Mouse (Mus musculus) kidney, embryonic 15.5 days (tissue): ENCODE measurements at regions not wholly inside any gene's neighbourhood (a gene's known extent, or its start where the extent isn't known, plus 50 kb on each side); places are given as distances from the start of the nearest gene placed in this dataset.
"Not testable (repeated sequence)": the region's sequence is repeated elsewhere in the genome, so short reads cannot be mapped to it uniquely, and the experiment has no call there.

Source experiments
- ATAC-seq: fragments of 200-750 bp; cut with Nextera tagmentation; replicated peaks from 2 replicates; pipeline ENCODE4 v1.8.0; 2017; ENCODE audit warnings: moderate TSS enrichment; ENCODE audit not compliant: low FRiP score
- H3K27ac ChIP-seq: fragments of 300-500 bp; sonication (generic); 2 replicates; pipeline ENCODE4 v1.5.1; 2015; ENCODE audit warnings: mild to moderate bottlenecking, inconsistent platforms
- H3K27me3 ChIP-seq: fragments of 300-500 bp; sonication (generic); 2 replicates; pipeline ENCODE4 v1.6.1; 2015; ENCODE audit warnings: inconsistent platforms
- H3K36me3 ChIP-seq: fragments of 300-500 bp; sonication (generic); 2 replicates; pipeline ENCODE4 v1.6.1; 2015; ENCODE audit warnings: inconsistent platforms
- H3K4me1 ChIP-seq: fragments of 300-500 bp; sonication (generic); 2 replicates; pipeline ENCODE4 v1.6.1; 2015; ENCODE audit warnings: inconsistent platforms
- H3K4me2 ChIP-seq: fragments of 300-500 bp; sonication (generic); 2 replicates; pipeline ENCODE4 v1.6.1; 2015; ENCODE audit warnings: moderate library complexity, mild to moderate bottlenecking, inconsistent platforms
- H3K4me3 ChIP-seq: fragments of 300-500 bp; sonication (generic); replicated peaks from 2 replicates; pipeline ENCODE4 v1.5.1; 2015; ENCODE audit warnings: mild to moderate bottlenecking, inconsistent platforms
- H3K9ac ChIP-seq: fragments of 300-500 bp; sonication (generic); 2 replicates; pipeline ENCODE4 v1.6.1; 2015; ENCODE audit warnings: mild to moderate bottlenecking, inconsistent platforms
- H3K9me3 ChIP-seq: fragments of 300-500 bp; sonication (generic); replicated peaks from 2 replicates; pipeline ENCODE4 v1.6.1; 2016; ENCODE audit warnings: inconsistent platforms
- WGBS: fragments of 180-500 bp; shearing (Covaris S2); methylation state at CpG from one replicate; pipeline ENCODE4 v1.1.7; 2015; ENCODE audit warnings: mixed read lengths; 5-methylcytosine and 5-hydroxymethylcytosine counted together

DNA sequence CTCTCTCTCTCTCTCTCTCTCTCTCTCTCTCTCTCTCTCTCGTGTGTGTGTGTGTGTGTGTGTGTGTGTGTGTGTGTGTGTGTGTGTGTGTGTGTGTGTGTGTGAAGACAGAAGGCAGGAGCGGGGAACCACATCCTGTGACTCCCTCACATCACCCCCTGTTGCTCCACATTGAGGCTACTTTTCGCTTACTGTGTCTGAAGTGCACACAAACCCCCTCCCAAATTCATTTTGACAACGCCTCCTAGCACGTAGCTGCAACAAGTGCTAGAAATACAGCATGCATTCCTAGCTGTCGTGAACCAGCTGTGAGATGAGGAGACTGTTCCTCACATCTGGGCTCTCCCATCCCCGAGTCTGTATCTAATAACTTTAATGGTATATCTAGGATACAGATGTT is 106.4 kb downstream of the Dad1 start:
- Histone ChIP-seq H3K4me1 (peaks cover 7% of the 10 kb centered on the region; the same call in 1 of the 2 replicates), H3K9me3 (no peaks in the 10 kb centered on the region), H3K4me2 (no peak overlapping the region), H3K4me3 (no peak overlapping the region), H3K27me3 (no peaks in the 10 kb centered on the region), H3K9ac (no peak overlapping the region), H3K36me3 (no peaks in the 10 kb centered on the region), H3K27ac (no peak overlapping the region)
- no peak for ATAC-seq
- WGBS: 71% methylated on average over 6 of the region's 7 CpGs

DNA sequence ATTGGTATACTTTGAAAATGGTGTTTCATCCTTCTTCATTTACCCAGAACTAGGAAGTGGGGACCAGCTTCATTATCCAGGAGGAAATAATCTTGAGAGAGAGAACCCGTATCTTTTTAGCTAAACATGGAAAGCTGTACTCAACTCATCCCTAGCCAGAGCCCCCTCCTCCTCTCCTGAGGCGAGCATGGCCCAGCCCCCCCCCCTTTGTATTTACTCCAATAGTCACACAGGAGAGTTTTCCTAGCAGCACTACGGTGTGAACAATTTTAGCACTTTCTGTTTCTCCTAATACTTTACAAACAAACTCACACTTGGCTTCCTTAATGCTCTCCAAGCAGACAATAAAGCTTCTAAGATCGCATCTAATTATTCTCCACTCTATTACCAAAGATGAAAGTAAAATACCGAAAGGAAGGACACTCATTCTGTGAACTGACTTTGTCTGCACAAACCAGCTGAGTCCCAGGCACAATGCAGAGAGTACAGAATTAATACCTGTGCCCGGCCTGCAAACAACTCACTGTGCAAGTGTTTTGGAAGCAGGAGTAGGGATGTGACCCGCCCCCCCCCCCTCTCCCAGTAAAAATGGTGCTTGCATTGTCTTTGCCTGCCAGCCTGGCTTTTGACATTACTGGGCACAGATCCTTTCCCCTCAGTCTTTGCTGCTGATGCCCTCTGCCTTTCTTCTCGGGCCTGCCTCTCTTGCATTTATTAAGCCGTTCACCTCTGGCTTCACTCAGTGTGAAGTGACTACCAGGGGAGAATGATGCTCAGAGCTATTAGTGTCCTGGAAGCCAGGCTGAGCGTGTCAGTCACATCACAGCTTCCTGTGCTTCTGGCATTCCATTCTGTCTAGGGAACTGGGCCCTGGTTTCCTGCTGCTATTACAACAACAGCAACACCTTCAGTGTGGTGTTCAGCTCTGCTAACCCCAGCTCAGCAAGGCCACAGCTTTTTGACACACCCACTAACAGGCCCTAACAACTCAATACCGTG is 107.9 kb downstream of the Dad1 start:
- H3K4me1 ChIP-seq: peaks cover 5% of the 10 kb centered on the region; the same call in 1 of the 2 replicates
- H3K4me3 ChIP-seq: no peak overlapping the region
- H3K9ac ChIP-seq: no peak overlapping the region
- no peaks in the 10 kb centered on the region for H3K36me3 ChIP-seq
- no peaks in the 10 kb centered on the region for H3K9me3 ChIP-seq
- ATAC-seq: no peak
- H3K4me2 ChIP-seq: no peak overlapping the region
- WGBS: 38% methylated on average over 11 of the region's 11 CpGs
- H3K27ac ChIP-seq: no peak overlapping the region
- H3K27me3 ChIP-seq: no peaks in the 10 kb centered on the region

DNA sequence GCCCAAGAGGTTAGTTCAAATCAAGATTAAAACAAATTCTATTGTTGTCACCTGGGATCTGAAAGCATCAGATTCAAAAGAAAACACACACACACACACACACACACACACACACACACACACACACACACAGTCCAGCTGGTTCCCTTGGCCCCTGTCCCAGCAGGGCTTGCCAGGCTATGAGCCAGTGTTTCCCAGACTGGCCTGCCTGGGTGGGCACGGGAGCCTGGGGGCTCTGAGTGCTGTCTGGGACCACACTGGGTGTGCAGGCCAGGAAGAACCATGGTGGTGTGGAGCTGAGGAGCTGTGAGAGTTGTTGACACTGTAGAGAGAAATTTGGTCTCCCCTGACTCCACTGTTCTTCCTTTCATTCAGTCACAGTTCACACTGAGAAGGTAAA is 110.1 kb downstream of the Dad1 start:
- ATAC-seq: no peak
- no peaks in the 10 kb centered on the region for H3K36me3 ChIP-seq
- H3K27me3 ChIP-seq: no peaks in the 10 kb centered on the region
- WGBS: 65% methylated on average over 1 of the region's 1 CpGs
- H3K4me1 ChIP-seq: peaks cover 5% of the 10 kb centered on the region; the same call in 1 of the 2 replicates
- H3K27ac ChIP-seq: no peak overlapping the region
- H3K9ac ChIP-seq: no peak overlapping the region
- no peak overlapping the region for H3K4me3 ChIP-seq
- H3K9me3 ChIP-seq: no peaks in the 10 kb centered on the region
- no peak overlapping the region for H3K4me2 ChIP-seq

DNA sequence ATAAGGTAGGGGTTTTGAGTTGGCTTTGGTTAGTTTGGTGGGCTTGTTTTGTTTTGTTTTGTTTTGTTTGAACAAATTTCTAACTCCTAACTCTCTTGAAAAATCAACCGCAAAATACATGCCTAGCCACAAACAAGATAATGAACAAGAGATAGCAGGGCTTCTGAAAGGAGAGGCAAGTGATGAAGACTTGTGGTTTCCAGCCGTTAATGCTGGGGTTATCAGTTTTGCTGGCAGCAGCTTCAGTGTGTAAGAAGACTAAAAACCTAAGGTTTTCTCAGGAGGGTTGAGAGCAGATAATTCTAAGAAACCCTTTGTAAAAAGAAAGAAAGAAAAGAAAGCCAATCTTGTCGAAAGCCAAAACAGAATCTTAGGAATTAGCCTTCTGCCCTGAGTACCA is 115.6 kb downstream of the Dad1 start:
- no peak for ATAC-seq
- Histone ChIP-seq H3K27me3 (no peaks in the 10 kb centered on the region), H3K4me3 (no peak overlapping the region), H3K4me1 (no peaks in the 10 kb centered on the region), H3K4me2 (no peak overlapping the region), H3K9ac (no peak overlapping the region), H3K9me3 (no peaks in the 10 kb centered on the region), H3K27ac (no peak overlapping the region), H3K36me3 (no peaks in the 10 kb centered on the region)
- WGBS: 92% methylated on average over 3 of the region's 3 CpGs

DNA sequence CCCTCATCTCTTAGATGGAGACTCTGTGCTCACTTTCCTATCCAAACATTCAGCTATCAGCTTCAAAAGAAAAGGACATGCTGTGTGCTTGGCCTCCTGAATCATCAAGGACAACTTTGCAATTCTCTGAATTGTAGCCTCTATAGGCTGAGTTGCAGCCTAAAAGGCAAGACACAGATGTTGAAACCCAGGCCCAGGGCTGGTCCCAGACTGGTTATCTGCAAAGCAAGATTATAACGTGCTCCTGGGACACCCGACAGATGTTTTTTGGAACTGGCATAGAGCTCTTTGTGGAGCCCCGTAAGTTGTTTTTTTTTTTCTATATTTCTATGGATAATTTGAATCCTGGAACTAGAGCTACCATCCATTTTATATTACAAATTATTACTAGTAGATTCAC is 117.4 kb downstream of the Dad1 start:
- 73% methylated on average over 3 of the region's 3 CpGs for WGBS
- H3K4me3 ChIP-seq: no peak overlapping the region
- no peaks in the 10 kb centered on the region for H3K9me3 ChIP-seq
- no peaks in the 10 kb centered on the region for H3K27me3 ChIP-seq
- H3K4me2 ChIP-seq: no peak overlapping the region
- H3K36me3 ChIP-seq: no peaks in the 10 kb centered on the region
- no peak for ATAC-seq
- H3K9ac ChIP-seq: no peak overlapping the region
- no peaks in the 10 kb centered on the region for H3K4me1 ChIP-seq
- H3K27ac ChIP-seq: no peak overlapping the region

GRCm38 (mm10) chr14:54128334-54128733 is 125.6 kb downstream of the Dad1 start:
- Histone ChIP-seq H3K4me3 (no peak overlapping the region), H3K36me3 (no peaks in the 10 kb centered on the region), H3K4me1 (0 out of 2 replicates have a peak, but pooled peaks cover 5% of the 10 kb centered on the region), H3K27ac (no peak overlapping the region), H3K9me3 (no peaks in the 10 kb centered on the region), H3K9ac (no peak overlapping the region), H3K4me2 (no peak overlapping the region), H3K27me3 (no peaks in the 10 kb centered on the region)
- ATAC-seq: no peak
- WGBS: 60% methylated on average over 4 of the region's 4 CpGs

- H3K27ac ChIP-seq: no peak overlapping the region
- H3K27me3 ChIP-seq: no peaks in the 10 kb centered on the region
- no peaks in the 10 kb centered on the region for H3K36me3 ChIP-seq
- H3K4me2 ChIP-seq: no peak overlapping the region
- no peaks in the 10 kb centered on the region for H3K9me3 ChIP-seq
- no peak overlapping the region for H3K4me3 ChIP-seq
- no peak for ATAC-seq
- H3K9ac ChIP-seq: no peak overlapping the region
- peaks cover 14% of the 10 kb centered on the region for H3K4me1 ChIP-seq
Measured at GRCm38 (mm10) chr14:54125510-54125909, 128.4 kb downstream of the Dad1 start.

GRCm38 (mm10) chr14:54121973-54122372 is 131.9 kb downstream of the Dad1 start:
- Histone ChIP-seq H3K27ac (no peak overlapping the region), H3K27me3 (no peaks in the 10 kb centered on the region), H3K4me2 (no peak overlapping the region), H3K9me3 (no peaks in the 10 kb centered on the region), H3K36me3 (no peaks in the 10 kb centered on the region), H3K4me3 (no peak overlapping the region), H3K4me1 (peaks cover 14% of the 10 kb centered on the region), H3K9ac (no peak overlapping the region)
- ATAC-seq: no peak
- WGBS: 63% methylated on average over 7 of the region's 7 CpGs

GRCm38 (mm10) chr14:54121340-54121739 is 132.6 kb downstream of the Dad1 start:
- peaks cover 14% of the 10 kb centered on the region for H3K4me1 ChIP-seq
- H3K9ac ChIP-seq: no peak overlapping the region
- ATAC-seq: no peak
- no peak overlapping the region for H3K4me3 ChIP-seq
- WGBS: 90% methylated on average over 4 of the region's 4 CpGs
- no peaks in the 10 kb centered on the region for H3K27me3 ChIP-seq
- H3K4me2 ChIP-seq: no peak overlapping the region
- H3K9me3 ChIP-seq: no peaks in the 10 kb centered on the region
- no peak overlapping the region for H3K27ac ChIP-seq
- no peaks in the 10 kb centered on the region for H3K36me3 ChIP-seq

DNA sequence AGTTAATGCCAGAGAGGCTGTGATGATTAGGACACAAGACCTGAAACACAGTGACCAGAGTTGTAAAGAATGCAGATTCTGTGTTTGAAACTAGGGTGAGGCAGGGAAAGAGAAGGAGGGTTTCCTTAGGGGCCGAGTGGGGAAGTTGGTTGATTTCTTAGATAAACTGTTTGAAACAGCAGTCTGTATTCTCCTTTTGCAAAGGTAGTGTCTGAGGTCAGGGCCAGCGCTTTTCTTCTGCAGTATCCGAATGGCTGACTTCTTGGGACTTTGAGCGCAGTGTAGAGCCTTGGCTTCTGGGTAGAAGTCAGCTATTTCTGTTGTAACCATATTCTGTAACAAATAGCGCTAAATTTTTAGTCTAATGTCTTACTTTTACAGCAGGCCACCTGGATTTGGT is 133.7 kb downstream of the Dad1 start:
- Histone ChIP-seq H3K27ac (no peak overlapping the region), H3K4me2 (no peak overlapping the region), H3K9ac (no peak overlapping the region), H3K36me3 (no peaks in the 10 kb centered on the region), H3K9me3 (no peaks in the 10 kb centered on the region), H3K4me3 (no peak overlapping the region), H3K4me1 (peaks cover 12% of the 10 kb centered on the region), H3K27me3 (no peaks in the 10 kb centered on the region)
- ATAC-seq: no peak
- WGBS: 83% methylated on average over 5 of the region's 5 CpGs

- not testable (repeated sequence) for H3K4me3 ChIP-seq, H3K27me3 ChIP-seq, H3K9ac ChIP-seq, H3K4me2 ChIP-seq, ATAC-seq, H3K27ac ChIP-seq, H3K4me1 ChIP-seq, H3K36me3 ChIP-seq, H3K9me3 ChIP-seq
- WGBS: 96% methylated on average over 8 of the region's 8 CpGs
Measured at GRCm38 (mm10) chr14:54117607-54118006, 136.3 kb downstream of the Dad1 start.

DNA sequence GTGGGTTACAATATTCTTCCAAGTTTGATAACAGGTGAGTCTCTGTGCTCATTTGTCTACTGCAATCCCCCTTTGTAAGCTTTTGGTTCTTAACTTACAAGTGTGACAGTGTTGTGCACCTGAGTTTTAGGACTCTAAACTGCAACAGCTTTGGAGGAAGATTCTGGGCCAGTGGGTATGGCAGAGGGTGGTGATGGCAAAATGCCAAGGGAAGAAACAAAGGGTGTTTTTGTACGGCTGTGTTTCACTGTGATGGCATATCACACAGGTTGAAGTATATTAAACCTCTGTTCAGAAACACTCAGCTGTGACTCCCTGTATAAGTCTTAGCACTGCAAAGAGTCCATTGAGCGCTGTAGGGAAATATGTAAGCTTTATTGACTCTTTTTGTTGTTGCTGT is 140.7 kb downstream of the Dad1 start:
- ATAC-seq: no peak; the same call in 1 of the 2 replicates
- 65% methylated on average over 2 of the region's 2 CpGs for WGBS

More for the DNA sequence above, 140.7 kb downstream of the Dad1 start:
- Histone ChIP-seq H3K4me1 (peaks cover 16% of the 10 kb centered on the region), H3K36me3 (no peaks in the 10 kb centered on the region), H3K4me3 (no peak overlapping the region), H3K27me3 (no peaks in the 10 kb centered on the region), H3K9ac (no peak overlapping the region), H3K9me3 (no peaks in the 10 kb centered on the region), H3K27ac (peak overlapping the region; percentile 38; the same call in 1 of the 2 replicates), H3K4me2 (no peak overlapping the region)
